Mouse (Mus musculus): ENCODE results near the gene Comp. TPM values are rescaled to one million over a fixed set of nuclear protein-coding genes. Genes with fewer than 3 reads are reported as not detected.

Comp gene
- total RNA-seq, 2 experiments from 2014 or later: 4.3 to 5.6 TPM

DNA sequence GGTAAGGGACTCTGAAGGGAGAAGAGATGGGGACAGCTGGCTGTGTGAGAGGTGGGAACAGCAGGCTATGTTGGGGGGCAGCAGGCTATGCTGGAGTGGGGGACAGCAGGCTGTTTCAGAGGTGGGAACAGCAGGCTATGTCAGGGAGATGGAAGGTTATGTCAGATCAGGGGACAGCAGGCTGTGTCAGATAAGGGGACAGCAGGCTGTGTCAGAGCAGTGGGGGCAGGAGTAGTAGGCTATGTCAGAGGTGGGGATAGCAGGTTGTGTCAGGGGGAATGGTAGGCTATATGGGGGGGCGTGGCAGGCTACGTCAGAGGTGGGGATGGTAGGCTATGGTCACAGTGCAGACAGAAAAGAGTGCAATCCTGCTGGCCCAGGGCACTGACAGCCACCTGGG, 49.4 kb downstream of the Comp start:
- no peak for DNase-seq
- intact Hi-C loops (cut with DNase I): no loop called here

DNA sequence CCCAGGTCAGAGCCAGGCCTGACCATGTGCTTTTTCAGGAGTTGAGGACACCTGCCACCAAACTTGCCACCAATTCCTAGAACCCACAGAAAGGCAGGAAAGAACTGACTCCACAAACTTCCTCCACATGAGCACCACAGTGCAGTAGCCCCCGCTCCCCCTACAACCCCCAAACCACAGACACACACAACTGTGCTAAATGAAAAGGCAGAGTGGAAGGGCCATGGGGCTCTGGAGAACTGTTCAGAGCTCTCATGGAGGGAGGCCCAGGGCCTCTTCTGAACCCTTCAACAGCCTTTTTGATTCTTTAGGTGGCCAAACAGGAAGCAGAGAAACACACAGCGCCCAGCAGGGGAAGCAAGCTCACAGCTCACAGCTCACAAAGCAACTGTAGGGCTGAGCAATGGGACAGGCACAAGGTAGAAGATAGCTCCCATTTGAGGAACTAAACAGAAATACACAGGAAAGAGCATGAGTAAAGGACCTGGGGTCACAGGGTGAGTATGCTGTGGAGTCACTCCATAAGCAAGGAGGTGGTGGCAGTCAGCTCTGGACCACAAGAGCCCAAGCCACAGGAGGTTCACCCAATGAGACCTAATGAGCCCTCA, 53.0 kb downstream of the Comp start:
- DNase-seq: no peak
- intact Hi-C loops (cut with DNase I): no loop called here

DNA sequence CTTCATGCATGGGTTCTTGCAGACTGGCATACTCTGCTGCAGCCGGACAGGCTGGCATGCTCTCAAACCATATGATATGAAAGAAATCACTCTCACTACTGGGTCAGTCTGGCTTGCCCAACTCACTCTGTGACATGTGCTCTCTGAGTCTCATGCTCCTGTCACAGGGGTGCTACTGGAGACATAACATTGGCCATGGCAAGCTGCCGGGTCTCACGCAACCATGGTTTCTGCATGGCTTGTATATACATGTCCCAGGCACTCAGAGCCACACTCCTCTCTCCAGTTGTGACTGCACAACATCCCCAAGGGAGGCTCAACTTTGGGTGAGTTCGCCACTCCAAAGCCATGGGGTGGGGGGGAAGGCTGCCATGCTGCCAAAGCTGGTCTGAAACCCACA, 57.9 kb downstream of the Comp start:
- intact Hi-C loops (cut with DNase I): no loop called here
- no peak for DNase-seq

Other genes starting within 250 kb of the Comp start
- 1 to 10 TPM; 8.3 to 8.5 TPM for gene Nr2c2ap, start 242.2 kb upstream of the Comp start, total RNA-seq (2021)
- gene Rfxank, start 234.4 kb upstream of the Comp start, total RNA-seq (2021): 10 to 100 TPM; 17.2 to 19.6 TPM
- 10 to 100 TPM; 23.5 to 23.7 TPM for gene Borcs8, start 234.1 kb upstream of the Comp start, total RNA-seq (2021)
- under 1 TPM; 0.25 to 0.49 TPM for gene Mef2b, start 233.8 kb upstream of the Comp start, total RNA-seq (2021)
- gene Tmem161a, start 201.2 kb upstream of the Comp start, total RNA-seq (2021): 100 to 1,000 TPM in 1 of 2 experiments, 10 to 100 TPM in 1; 99.2 to 103 TPM
- 10 to 100 TPM; 53.2 to 66.7 TPM for gene Slc25a42, start 161.3 kb upstream of the Comp start, total RNA-seq (2021)
- 10 to 100 TPM; 41.4 to 43.0 TPM for gene Sugp2, start 139.3 kb upstream of the Comp start, total RNA-seq (2021)
- 1 to 10 TPM; 6.2 to 7.0 TPM for gene Armc6, start 139.1 kb upstream of the Comp start, total RNA-seq (2021)
- 10 to 100 TPM in 1 of 2 experiments, 1 to 10 TPM in 1; 8.5 to 10.5 TPM for gene Homer3, start 90.7 kb upstream of the Comp start, total RNA-seq (2021)
- gene Ddx49, start 71.1 kb upstream of the Comp start, total RNA-seq (2021): 10 to 100 TPM; 25.8 to 34.5 TPM
- gene Cope, start 71.0 kb upstream of the Comp start, total RNA-seq (2021): 100 to 1,000 TPM; 157 TPM
- gene Cers1, start 57.8 kb upstream of the Comp start, total RNA-seq (2021): under 1 TPM; 0.33 to 0.64 TPM
- gene Gdf1, start 43.7 kb upstream of the Comp start, total RNA-seq (2021): not detected
- gene Upf1, start 20.3 kb upstream of the Comp start, total RNA-seq (2021): 10 to 100 TPM; 45.4 to 46.0 TPM
- 1 to 10 TPM; 8.2 to 9.8 TPM for gene Crtc1, start 66.0 kb downstream of the Comp start, total RNA-seq (2021)
- 1 to 10 TPM; 8.1 to 9.4 TPM for gene Klhl26, start 103.4 kb downstream of the Comp start, total RNA-seq (2021)
- gene Tmem59l, start 113.8 kb downstream of the Comp start, total RNA-seq (2021): not detected
- gene Crlf1, start 119.6 kb downstream of the Comp start, total RNA-seq (2021): under 1 TPM; 0.39 to 0.62 TPM
- 100 to 1,000 TPM; 109 to 113 TPM for gene Rex1bd, start 133.2 kb downstream of the Comp start, total RNA-seq (2021)
- 1,000 to 10,000 TPM; 1,469 to 1,509 TPM for gene Uba52, start 137.2 kb downstream of the Comp start, total RNA-seq (2021)
- gene Fkbp8, start 154.2 kb downstream of the Comp start, total RNA-seq (2021): 100 to 1,000 TPM; 133 to 138 TPM
- gene Kxd1, start 154.4 kb downstream of the Comp start, total RNA-seq (2021): 10 to 100 TPM; 88.4 to 91.4 TPM
- 10 to 100 TPM; 12.0 to 12.1 TPM for gene Ell, start 165.9 kb downstream of the Comp start, total RNA-seq (2021)
- 10 to 100 TPM; 22.2 to 25.8 TPM for gene Isyna1, start 220.8 kb downstream of the Comp start, total RNA-seq (2021)
- 10 to 100 TPM; 28.9 to 35.0 TPM for gene Ssbp4, start 235.3 kb downstream of the Comp start, total RNA-seq (2021)
- 1 to 10 TPM; 1.9 to 3.0 TPM for gene Lrrc25, start 242.6 kb downstream of the Comp start, total RNA-seq (2021)

Data from heart, postnatal 36 days (tissue).